Mouse (Mus musculus): Measurements from ENCODE around the gene Fkbp14. TPM values are rescaled to one million over a fixed set of nuclear protein-coding genes. Genes with fewer than 3 reads are reported as not detected.

Gene Fkbp14
- polyA plus RNA-seq, 1 experiment = 15.4 TPM

DNA sequence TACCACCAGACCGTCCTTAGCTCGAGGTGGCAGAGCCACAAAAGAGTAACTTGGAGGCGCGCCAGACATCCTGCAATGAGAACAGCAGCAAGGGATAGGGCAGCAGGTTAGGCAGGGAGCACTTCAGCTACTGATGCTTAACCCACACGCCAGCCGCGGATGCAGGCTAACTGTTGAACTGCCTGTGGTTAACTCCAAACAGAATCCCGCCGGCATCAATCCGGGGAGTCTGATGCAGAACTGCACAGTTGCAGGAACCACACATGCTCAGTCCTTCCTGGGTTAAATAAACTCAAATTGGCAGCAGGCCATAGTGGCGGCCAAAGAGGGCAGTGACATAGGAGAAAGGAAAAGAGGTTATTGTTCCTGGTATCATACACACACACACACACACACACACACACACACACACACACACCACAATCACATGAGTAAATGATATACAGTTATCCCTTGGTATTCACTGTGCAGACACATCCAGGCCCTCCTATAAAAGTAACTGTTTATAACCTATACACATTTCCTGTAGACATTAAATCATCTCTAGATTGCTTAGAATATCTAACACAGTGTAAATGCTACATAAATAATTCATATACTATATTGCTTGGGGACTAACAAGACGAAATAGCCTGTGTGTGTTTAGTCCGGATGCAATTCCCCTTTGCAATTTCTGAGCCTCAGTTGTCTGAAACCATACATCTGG, 48.6 kb downstream of the Fkbp14 start:
- DNase-seq (ENCODE audit: low read depth) = no peak

DNA sequence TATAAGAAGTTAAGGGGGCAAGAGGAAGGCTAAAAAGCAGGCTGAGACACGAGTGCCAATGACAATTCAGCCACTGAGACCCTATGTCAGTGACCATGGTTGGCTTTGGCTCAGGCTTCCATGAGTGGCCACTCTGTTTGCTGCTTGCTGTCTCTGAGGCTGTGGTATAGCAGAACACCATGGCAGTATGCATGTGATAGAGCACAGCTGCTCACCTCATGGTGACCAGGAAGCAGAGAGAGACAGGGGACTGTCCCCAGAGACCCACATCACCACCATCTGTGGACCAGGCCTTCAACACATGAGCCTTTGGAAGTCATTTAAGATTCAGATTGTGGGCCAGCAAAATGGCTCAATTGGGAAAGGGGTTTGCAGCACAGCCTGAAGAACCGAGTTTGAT, 53.5 kb downstream of the Fkbp14 start:
- DNase-seq (ENCODE audit: low read depth) = no peak

DNA sequence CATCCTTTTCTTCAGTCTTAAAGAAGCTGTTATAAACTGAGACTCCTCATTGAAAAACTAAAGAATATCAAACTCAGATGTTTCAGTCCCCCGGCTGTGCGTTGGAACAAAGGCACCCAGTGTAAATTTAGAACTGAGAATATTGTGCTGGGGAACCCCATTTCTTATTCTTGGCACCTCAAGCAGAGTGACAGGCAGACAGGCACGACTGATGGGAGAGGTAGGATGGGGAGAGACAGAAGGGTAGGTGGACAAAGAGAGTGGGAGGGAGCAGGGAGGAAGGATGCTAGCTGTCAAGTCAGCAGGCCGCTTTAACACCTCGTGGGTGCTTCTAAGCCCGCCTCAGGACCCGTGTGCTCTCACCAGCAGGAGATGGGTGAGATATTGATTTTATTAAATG, 54.3 kb downstream of the Fkbp14 start:
- no peak for DNase-seq (ENCODE audit: low read depth)

DNA sequence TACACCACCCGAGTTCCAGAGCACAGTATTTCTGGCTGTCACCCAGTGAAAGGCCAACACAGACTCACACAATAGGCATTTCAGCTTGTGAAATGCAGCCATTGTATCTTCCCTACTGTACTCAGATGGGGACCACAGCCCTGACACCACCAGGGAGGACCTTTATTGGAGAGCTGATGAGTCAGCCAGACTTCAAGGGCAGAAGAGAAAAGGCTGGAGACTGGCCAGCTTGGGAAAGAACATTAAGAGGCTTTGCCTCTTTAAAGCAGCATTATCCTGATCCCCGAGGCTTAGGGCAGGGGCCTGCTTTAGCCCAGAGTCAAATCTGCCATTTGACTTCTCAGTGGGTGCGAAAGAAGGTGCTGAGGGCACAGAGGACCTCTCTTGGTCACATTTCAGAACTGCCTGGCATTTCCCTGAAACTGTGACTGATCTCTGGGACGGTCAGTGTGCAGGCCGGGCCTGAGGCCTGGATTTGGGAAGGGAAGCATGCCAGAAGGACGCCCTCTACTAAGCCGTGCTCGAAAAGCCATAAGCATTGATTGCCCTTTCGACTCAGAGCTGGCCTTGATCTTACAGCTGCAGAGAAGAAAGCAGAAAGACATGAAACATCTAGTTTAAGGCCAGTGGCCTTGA, 56.7 kb downstream of the Fkbp14 start:
- no peak for DNase-seq (ENCODE audit: low read depth)

DNA sequence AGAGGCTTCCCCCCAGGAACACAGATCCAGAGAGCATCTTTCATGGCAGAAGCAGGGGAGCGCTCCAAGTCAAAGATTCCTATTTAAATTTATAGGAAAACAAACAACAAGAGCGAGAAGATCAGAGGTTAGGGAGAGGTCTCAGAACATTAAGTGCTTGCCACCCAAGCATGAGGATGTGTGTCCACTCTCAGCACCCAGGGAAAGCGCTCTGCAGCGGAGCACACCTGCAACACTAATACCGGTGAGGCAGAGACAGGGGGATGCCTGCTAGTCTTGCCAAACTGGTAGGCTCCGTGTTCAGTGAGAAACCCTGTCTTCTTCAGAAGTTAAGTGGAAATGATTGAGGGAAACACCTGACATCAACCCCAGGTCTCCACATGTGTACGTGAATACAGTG, 57.7 kb downstream of the Fkbp14 start:
- DNase-seq (ENCODE audit: low read depth) = no peak

DNA sequence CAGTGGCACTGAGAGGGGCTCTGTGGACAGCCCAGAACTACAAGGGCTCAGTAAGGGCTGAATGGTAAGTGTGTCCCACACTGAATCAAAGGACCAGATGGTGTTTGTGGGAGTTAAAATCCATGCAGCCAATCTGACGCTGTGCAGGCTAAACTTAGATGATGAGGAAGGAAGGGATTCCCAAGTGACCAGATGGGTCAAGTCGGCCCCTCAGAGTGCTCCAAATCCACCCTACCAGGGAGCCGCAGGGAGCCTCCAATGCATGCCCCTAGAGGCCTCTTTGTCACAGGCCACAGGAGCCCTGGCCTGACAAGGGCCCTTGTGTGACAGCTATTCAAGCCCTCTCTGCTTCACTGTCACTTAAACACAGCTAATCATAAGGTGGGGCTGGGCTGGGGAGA, 58.3 kb downstream of the Fkbp14 start:
- no peak for DNase-seq (ENCODE audit: low read depth)

DNA sequence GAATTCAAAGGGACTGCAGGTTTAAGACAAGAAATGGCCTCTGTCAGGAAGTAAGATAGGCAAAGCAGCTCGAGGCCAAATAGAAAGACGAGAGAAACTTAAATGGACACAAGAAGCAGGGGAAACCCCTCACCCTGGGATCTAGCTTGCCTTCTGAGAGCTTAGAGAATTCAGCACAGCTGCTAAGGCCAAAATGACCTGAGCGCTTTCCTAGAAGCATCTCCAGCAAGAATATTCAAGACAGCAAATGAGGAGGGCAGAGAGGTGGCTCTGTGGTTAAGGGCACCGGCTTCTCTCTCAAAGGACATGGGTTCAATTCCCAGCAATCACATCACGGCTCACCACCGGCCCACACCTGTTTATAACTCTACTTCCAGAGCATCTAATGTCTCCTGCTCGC, 60.1 kb downstream of the Fkbp14 start:
- no peak for DNase-seq (ENCODE audit: low read depth)

DNA sequence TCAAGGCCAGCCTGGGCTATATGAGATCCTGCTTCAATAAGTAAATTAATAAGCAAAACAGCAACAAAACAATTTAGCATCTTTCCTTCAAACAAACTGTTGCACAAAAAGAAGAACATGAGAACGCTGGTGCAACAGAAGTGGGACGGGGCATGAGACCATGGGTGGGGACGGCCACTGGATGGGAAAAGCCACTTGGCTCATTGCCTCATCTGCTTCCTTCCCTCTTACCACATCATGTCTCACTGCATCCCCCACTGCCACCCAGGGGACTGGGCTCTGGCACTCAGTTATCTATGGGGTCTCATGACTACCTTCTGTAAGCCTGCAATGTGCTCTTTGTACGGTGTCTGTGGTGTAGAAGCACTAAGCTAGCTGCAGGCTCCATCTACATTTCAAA, 61.6 kb downstream of the Fkbp14 start:
- DNase-seq (ENCODE audit: low read depth) = no peak

DNA sequence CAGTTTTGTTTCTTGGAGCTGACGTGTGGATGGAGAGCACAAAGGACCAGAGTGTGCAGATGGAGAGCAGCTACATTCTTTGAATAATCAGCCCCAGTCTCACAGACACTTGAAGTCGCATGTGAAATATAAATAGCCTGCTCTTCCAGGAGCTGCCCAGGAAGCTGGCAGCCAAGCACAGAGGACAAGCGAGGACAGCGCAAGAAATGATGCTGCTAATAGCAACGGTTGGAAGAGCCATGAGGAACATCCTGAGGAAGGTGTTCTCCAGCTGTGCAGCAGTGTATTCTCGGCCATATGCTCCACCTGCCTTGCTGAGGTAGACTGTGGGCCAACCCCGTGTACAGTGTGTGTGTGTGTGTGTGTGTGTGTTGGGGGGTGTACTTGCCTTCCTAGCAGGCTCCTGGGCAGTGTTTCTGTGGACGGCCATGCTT, 66.0 kb downstream of the Fkbp14 start:
- no peak for DNase-seq (ENCODE audit: low read depth)

DNA sequence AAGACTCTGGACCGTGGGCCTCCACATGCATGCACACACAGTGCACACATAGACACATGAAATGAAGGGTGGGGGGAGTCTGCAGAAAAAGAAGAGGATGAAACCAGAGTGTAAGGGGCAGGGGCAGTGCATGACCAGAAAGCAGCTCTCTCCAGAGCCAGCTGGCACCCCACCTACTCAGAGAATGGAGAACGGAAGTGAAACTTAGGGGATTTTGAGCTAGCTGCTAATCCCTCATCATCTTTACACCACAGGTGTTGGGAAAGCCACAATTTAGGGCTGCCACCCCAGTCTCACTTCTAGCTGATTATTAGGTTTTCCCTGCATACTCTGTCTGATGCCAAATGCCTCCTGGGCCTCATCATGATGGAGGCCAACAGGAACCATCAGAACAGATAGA, 66.9 kb downstream of the Fkbp14 start:
- DNase-seq (ENCODE audit: low read depth) = no peak

DNA sequence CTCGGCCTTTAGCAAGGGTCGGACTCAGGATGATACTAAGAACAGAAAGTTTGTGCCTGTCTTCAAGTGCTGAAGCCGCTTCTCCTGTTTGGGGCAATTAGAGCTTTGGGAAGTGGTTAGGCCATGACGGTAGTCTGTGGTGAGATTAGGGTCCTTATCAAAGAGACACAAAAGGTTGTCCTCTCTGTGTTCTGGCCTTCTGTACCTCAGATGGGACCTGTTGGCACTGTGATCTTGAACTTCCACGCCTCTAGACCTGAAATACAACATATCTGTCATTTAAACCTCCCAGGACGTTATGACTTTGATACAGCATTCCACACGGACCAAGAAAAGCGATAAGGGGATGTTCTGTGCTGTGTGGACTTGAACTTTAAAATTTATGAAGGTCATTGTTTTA, 68.4 kb downstream of the Fkbp14 start:
- DNase-seq (ENCODE audit: low read depth) = no peak

Other genes starting within 250 kb of the Fkbp14 start
- gene Wipf3, start 167.7 kb downstream of the Fkbp14 start, polyA plus RNA-seq (2012; rRNA removed) = 10.8 and 27.1 TPM in 2 replicates
- gene Scrn1, start 30.8 kb downstream of the Fkbp14 start, polyA plus RNA-seq (2012; rRNA removed) = 4.5 and 4.9 TPM in 2 replicates
- gene Plekha8, start 2.2 kb downstream of the Fkbp14 start, polyA plus RNA-seq (2012; rRNA removed) = 9.9 and 10.1 TPM in 2 replicates
- gene Mturn, start 84.3 kb upstream of the Fkbp14 start, polyA plus RNA-seq (2012; rRNA removed) = 17.6 and 22.5 TPM in 2 replicates
- 13.0 TPM in 2 replicates for gene Znrf2, start 219.6 kb upstream of the Fkbp14 start, polyA plus RNA-seq (2012; rRNA removed)